Mouse (Mus musculus) telencephalon, adult 2 months (tissue): ENCODE results near the gene Olfr368.

ENCODE experiments used
- DNase-seq: peaks from one replicate; pipeline ENCODE4 v3.0.0-alpha.2; 2011; ENCODE audit warnings: low read depth, low spot score

The Olfr368 gene

DNA sequence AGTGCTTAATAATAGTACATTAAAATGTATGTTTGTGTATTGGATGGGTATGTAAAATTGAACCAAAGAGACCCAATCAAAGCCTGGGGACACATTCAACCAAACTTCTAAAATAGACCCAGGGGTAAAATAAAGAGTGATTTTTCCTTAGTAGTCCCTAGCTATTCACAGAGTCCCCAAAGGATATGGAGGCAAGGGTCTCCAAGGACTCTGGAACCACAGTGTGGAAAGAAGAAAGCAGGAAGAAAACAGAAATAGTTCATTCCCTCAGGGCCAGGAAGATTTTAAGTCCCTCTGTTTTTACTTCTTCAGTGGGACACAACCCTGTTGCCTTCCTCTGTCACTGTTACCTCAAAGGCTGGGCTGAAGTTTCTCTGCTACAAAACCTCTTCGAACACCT is at the start of gene Olfr368:
Gene Olfr368 (plus strand): TSS at position 301 of the 400 bp plus-strand sequence.
- DNase-seq: no peak

DNA sequence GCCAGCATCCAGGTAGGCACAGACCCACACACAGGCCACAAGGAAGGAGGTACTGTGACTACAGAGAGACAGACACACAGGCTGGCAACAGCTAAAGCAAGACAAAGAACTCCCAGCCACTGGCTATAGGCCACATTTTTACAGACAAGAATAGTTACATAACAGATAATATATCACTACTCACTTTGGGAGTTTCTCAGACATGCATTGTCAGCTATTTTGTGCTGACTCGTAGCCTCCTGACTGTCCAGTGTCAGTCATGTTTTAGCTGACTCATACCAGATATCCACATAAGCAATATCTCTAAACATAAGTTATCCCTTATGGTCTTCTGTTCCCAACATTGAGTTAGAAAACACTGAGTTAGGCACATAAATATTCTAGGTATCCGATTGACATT is 7.0 kb downstream of the Olfr368 start:
- DNase-seq: no peak

DNA sequence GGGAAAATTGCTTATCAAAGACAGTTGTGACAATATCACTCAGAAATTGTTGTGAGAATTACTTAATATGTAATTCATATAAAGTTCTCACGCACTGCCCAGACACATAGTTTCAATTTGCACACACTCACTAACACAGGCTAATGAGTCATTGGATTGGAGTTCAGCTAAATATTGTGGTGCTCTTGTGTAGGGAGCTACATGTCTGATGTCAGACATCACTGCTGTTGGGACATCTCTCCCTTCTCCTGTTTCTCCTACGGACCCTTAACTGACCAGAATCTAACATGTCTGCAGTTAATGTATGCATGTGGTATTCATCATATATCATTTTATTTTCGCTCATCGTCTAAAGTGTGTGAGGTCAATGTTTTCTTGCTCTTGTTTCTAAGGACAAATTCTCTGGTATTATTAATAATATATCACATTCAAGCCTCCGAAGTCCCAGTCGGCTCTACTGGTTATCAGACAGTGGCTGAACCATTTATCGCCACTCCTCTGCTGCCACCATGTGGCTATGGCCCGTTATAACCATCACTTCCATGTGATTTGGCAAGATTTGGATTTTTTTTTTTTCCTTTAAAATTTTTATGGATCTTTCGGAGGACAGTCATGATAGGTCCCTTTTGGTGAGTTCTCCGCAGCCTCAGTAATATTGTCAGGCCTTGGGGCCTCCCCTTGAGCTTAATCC is 12.3 kb downstream of the Olfr368 start:
- DNase-seq: no peak

DNA sequence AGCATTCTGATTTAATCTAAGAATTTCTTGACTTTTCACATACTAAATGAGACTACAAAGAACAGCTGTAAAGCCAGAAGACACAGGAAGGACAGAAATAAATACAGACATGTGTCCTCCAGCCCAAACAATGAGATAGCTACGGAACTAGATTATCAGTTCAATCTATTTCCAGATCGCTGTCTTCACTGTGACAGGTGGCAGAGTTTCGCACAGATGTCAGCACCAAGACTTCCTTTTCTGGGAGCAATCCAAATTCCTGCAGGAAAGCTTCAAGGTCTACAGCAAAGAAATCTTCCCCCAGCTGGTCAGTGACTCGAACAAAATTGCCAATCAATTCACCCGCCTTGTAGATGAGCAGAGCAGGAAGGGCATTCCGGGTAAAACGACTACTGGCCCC is 25.4 kb downstream of the Olfr368 start:
- DNase-seq: peak; percentile 73

DNA sequence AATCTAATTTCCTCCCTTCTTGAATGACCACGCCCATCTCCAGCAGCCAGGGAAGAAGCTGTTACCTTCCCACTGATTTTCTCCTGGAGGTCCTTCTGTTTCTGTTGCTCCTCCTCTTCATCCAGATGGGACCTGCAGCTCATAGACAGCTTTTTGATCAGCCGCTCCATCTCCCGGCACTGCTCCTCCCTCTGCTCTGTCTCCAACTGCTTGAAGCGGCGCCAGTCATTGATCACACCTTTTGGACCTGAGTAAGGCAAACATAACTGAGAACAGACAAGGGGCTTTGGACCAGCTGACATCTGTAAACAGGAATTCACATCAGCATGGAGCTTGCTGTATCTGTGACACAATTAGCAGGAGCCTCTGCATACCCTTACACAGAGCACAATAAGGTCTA is 29.3 kb downstream of the Olfr368 start:
- DNase-seq: no peak

DNA sequence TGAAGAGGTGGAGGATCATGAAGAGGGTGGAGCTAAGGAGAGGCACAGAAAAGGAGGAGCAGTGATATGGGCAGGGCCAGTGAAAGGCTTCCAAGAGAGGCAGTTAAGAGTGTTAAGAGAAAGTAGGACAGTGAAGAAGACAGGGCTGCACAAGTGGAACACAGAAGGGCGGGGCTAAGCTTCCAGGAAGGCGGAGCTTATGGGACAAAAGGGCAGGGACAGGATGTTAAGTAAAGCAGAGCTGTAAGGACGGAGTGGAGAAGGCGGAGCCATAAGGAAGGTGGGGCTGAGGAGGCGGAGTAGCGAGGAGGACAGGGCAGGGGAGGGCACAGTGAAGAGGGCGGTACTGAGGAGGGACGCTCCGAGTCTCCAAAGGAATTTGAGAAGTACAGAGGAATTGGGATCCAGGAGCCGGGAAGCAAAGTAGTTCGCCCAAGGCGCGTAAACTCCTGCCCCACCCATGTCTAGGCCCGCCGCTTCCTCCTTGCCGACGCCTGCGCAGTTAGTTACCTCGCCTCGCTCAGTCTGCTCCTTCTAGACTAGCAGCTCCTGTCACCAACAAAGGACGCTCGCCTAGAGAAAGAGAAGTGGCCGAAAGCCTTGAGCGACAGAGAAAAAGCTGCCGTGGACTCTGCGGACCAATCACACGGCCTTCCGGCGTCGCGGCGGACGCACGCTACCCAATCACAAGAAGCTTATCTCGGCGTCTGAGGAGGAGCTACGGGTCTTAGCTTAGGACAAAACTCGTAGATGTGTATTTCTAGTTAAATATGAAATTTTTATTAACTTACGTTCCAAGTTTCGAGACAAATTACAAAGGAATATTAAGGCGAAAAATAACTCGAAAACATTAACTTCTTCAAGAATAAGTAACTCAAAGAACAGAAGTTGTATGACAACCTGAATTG is 32.6 kb downstream of the Olfr368 start, which contains the start of gene Pdcl:
Gene Pdcl (minus strand): TSS at position 700 of the 908 bp plus-strand sequence.
- peak; percentile 95 for DNase-seq

DNA sequence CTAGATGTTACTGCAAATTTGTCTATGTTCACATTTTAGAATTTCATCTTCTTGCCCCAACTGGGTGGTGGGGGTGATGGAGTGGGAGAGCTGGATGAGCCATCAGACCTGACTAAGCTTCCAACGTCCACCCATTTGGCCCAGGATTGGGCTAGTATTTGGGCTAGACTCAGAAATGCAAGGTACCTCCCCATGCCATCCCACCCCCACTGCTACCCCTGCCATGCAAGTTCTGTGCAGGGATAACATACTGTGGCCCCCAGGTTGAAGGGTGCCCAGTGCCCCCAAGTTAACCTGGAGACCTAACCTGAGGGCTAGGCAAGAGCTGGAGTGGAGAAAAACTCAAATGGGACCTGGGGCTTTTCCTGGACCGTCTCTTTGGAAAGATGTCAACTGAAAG is 33.6 kb downstream of the Olfr368 start:
- no peak for DNase-seq

DNA sequence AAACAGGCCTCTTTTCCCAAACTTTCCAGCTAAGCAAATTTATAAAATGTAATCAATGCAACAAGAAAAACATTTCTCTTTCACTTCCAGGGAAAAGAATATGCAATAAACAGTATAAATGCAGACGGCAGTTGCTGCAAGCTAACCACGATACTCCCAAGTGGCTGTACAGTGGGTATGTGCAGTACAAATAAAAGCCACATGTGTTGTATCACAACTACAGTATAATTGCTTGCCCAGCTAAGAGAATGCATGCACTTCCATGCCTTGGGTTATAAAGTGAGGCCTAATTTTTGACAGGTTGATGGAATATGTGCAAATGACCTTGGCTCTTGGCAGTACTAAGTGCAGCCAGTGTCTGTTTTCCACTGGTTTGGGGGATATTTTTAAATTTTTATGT is 44.3 kb downstream of the Olfr368 start:
- no peak for DNase-seq

DNA sequence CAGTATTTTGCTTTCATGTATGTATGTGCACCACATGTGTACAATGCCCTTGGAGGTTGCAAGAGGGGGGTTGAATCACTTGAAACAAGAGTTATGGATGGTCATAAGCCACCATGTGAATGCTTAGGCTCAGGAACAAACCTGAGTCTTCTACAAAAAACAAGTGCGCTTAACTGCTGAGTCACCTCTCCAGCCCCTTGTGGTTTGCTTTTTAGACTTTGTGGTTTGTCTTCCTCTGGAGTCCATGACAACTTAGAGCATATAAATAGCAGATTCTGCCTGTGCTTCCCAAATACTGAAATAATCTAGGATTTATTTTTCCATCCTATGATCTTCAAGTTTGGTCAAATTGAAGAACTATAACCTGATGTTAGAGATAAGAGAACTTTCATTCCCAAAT is 49.7 kb downstream of the Olfr368 start:
- DNase-seq: no peak

DNA sequence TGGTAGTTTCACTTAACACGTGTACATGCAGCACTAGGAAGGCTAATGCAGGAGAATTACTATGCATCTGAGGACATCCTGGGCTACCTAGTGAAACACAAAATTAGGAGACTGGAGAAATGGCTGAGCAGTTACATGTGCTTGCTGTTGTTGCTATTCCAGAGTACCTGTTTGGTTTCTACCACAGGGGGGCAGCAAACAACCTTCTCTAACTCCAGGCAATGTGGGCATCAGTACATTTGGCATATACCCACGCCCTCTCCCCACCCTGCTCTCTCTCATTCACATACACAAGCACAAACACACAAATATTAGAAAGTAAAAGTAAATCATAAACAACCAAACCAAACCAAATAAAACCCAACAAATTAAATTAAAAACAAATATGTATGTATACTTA is 53.9 kb downstream of the Olfr368 start:
- peak; percentile 39 for DNase-seq
